ENCODE assay signal across 1 mouse cellular context in the genomic region with DNA sequence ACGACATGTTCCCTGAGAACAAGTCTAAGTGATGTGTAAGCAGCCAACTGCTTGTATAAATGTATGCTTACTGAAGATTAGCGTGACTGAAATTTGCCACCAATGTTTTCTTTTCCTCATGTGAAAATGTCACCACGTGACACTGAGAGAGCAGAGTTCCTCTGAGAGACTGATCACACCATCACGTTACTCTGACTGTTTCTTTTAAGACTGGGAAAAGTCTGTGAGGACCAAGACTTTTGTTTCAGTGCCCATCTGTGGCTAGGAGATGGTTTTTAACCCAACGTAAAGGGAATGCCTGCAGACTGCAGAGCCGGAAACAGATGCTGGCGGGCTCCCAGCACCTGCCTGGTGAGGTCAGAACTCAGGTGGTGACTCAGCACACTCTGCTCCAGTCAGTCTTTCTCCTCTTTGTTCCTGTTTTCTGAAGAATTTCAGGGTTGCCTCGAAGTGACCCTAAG.
TF ChIP-seq lines count a peak whose summit lies in the region.

No protein-coding gene starts in this region.

TF ChIP-seq in MEL, 35 proteins besides CTCF, POLR2A, EP300 and RAD21 (continued from another document):
- TF ChIP-seq TAL1 (IDR thresholded peaks at IDR 0.05; ENCODE audit: low read length) (peak; percentile 51), SMC3 (IDR thresholded peaks at IDR 0.05; ENCODE audit: low read depth, low read length) (no peak), MYB (IDR thresholded peaks at IDR 0.05; ENCODE audit: low read depth, low read length) (no peak), ZMIZ1 (IDR thresholded peaks at IDR 0.05; ENCODE audit: low read depth, low read length) (no peak), POLR2AphosphoS5 (IDR thresholded peaks at IDR 0.05; ENCODE audit: borderline replicate concordance, low read depth, low read length) (no peak), UBTF (IDR thresholded peaks at IDR 0.05; ENCODE audit: borderline replicate concordance, insufficient read depth, low read depth, low read length) (no peak), MAFK (IDR thresholded peaks at IDR 0.05; ENCODE audit: borderline replicate concordance, low read depth, low read length) (no peak), ZNF384 (IDR thresholded peaks at IDR 0.05; ENCODE audit: low read depth, low read length) (no peak), POLR2AphosphoS2 (IDR thresholded peaks at IDR 0.05; ENCODE audit: low read length) (no peak), TBP (IDR thresholded peaks at IDR 0.05; ENCODE audit: low read depth, low read length) (no peak), GATA1 (IDR thresholded peaks at IDR 0.05; ENCODE audit: low read depth, low read length) (no peak), HCFC1 (IDR thresholded peaks at IDR 0.05; ENCODE audit: low read depth, low read length) (0 out of 2 replicates have a peak, but pooled peaks have one; percentile 29), MYC (IDR thresholded peaks at IDR 0.05; ENCODE audit: low read depth, low read length) (no peak), ETS1 (IDR thresholded peaks at IDR 0.05; ENCODE audit: low read depth, low read length) (peak; percentile 97), JUND (IDR thresholded peaks at IDR 0.05; ENCODE audit: low read depth, low read length) (peak; percentile 32; the same call in 1 of the 2 replicates), MEF2A (IDR thresholded peaks at IDR 0.05; ENCODE audit: extremely low read depth, insufficient replicate concordance, low read depth, low read length, poor library complexity, severe bottlenecking) (no peak), SIN3A (IDR thresholded peaks at IDR 0.05; ENCODE audit: low read length) (peak; percentile 47; the same call in 1 of the 2 replicates)
